Mouse (Mus musculus): ENCODE measurements around the gene Spns2. TPM values are rescaled to one million over a fixed set of nuclear protein-coding genes. Genes with fewer than 3 reads are reported as not detected.

The Spns2 gene
- total RNA-seq, 4 experiments from 2014 or later, result 2.5 to 5.0 (median 4.0) TPM

- no peak for DNase-seq
These were observed 79.9 kb downstream of the Spns2 start for GRCm38 (mm10) chr11:72409649-72410385.

DNA sequence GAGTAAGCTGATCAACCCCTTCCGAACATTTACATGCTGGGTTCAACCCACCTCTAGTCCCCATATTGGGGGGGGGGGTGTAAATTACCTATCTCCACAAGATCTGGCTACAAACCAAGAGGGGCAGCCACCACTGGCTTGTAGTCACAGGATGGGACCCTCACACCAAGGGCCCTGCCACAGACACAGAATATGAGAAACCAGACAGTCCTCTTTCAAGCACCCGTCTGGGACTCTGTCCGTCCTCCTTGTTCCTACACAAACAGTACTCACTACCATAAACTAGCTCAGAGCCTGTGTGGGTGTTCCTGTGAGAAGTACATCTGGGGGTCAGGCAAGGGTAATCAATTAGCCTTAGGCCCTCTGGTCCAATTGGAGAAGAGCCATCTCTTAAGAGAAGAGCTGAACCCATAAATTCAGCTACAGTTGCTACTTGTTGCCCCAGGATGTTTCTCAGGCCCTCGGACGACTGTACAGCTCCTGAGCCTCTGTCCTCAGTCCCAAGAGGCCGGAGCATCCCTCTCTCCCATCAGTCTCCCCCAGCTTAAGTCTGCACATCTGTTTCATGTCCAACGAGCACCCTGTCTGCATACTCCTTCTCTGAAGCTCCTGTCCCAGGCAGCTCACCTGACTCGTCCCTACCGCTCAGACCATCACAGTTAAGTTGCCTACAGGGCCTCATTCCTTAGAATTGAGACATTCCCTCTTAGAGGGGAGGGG lies 81.1 kb downstream of the Spns2 start:
- DNase-seq, result no peak

DNA sequence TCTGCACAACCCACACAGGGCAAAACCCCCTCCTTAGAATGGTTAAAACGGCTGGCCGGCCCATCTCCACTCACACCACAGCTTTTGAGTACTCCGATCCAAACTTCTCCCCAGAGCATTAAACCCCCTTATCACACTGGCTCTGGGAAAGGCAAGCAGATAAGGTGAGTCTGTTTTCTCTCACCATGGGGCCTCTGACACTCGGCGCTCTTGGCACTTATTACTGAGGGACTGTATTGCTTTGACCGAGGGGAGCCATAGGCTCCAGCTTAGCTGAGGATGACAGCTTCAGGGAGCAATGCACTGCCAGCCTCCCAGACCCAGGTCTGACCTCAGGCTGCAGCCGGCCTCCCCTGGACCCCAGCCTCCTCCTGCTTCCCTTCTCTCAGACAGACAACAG lies 82.1 kb downstream of the Spns2 start:
- no peak for DNase-seq

DNA sequence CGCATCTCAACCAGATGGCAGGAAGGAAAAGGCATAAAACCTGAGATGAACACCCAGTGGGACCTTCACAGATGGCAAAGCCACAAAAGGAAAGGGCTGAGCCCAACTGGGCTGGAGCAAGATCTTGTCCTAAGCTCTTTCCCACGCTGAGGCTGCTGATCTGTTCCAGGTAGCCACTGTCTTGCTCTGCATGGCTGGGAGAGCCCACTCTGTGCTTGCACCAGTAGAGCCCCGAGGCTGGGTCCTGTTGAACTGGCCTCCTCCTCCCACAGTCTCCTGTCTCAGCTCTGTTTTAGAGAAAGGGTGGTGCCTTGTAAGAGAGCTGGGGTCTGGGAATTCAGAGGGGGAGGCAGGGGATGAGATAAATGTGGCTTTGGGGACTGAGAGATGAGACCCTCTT lies 82.6 kb downstream of the Spns2 start:
- DNase-seq, result no peak

DNA sequence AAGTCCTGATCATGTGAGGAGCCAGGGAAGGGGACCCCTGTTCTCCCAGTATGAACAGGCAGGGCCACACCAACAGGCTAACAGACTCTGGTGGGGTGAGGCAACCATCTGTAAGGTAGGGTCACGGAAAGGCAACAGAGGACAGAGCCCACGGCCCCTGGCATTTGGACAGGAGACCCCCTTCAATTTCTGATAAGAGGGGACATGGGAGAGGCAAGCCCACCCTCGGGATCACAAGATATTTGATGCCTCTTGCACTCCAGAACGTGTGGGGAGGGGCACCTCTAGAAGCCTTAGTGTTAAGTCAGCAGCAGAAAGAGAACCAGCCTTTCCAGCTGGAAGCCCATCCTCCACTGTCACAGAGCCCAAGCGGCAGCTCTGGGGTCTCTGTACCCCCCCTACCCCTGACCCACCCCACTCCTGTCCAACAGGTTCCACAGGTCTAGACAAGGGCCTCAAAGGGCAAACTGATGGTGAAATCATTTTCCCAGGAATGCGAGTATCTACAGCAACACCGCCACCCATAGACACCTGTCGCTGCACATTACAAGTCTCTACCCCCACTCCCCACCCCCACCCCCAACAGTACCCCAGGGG lies 83.5 kb downstream of the Spns2 start:
- no peak for DNase-seq

DNA sequence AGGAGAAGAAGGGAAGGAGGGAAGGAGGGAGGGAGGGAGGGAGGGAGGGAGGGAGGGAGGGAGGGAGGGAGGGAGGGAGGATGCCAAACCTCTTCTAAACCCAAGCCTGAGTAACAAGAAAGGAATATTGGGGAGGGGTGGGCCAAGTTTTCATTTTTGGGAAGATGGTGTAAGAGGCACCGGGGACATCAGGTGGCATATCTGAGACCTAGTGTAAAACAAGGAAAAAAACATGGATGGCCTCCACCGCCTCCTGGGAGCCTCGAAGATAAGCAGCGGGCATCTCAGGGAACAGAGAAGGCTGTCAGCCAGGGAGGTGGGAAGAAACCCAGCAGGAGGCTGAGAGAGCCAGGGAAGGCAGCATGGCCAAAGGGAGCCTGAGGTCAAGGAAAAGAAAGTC lies 84.2 kb downstream of the Spns2 start:
- no peak for DNase-seq

GRCm38 (mm10) chr11:72402969-72403368 lies 86.7 kb downstream of the Spns2 start:
- no peak for DNase-seq

- DNase-seq, result no peak
These were observed 87.7 kb downstream of the Spns2 start for GRCm38 (mm10) chr11:72402017-72402416.

Other genes starting within 250 kb of the Spns2 start
- gene Slc13a5, start 222.7 kb downstream of the Spns2 start, total RNA-seq (2022), result under 1 TPM in 3 of 4 experiments, not detected in 1; 0.18 to 0.35 (median 0.35) TPM
- gene Xaf1, start 188.3 kb downstream of the Spns2 start, total RNA-seq (2022), result 10 to 100 TPM; 20.7 to 26.4 (median 25.5) TPM
- gene Fbxo39, start 175.5 kb downstream of the Spns2 start, total RNA-seq (2022), result not detected
- 1 to 10 TPM in 1 of 4 experiments, under 1 TPM in 2, not detected in 1; 0.52 to 1.0 (median 0.55) TPM for gene Tekt1, start 127.5 kb downstream of the Spns2 start, total RNA-seq (2022)
- 1 to 10 TPM; 2.9 to 7.5 (median 5.2) TPM for gene Smtnl2, start 78.2 kb downstream of the Spns2 start, total RNA-seq (2022)
- gene Ggt6, start 54.4 kb downstream of the Spns2 start, total RNA-seq (2022), result 1 to 10 TPM; 1.4 to 4.8 (median 3.4) TPM
- 10 to 100 TPM; 81.9 to 90.7 (median 84.3) TPM for gene Mybbp1a, start 48.5 kb downstream of the Spns2 start, total RNA-seq (2022)
- gene Spns3, start 60.6 kb upstream of the Spns2 start, total RNA-seq (2022), result under 1 TPM in 3 of 4 experiments, not detected in 1; 0.12 to 0.25 (median 0.19) TPM
- gene Ube2g1, start 117.4 kb upstream of the Spns2 start, total RNA-seq (2022), result 10 to 100 TPM; 40.7 to 55.4 (median 49.6) TPM
- gene Ankfy1, start 200.1 kb upstream of the Spns2 start, total RNA-seq (2022), result 10 to 100 TPM; 48.9 to 63.3 (median 55.8) TPM